Mouse (Mus musculus): ENCODE measurements around the gene 4921517D22Rik. TPM values are rescaled to one million over a fixed set of nuclear protein-coding genes. Genes with fewer than 3 reads are reported as not detected.
"Not testable (repeated sequence)": the region's sequence is repeated elsewhere in the genome, so short reads cannot be mapped to it uniquely, and the experiment has no call there.

Gene 4921517D22Rik
- total RNA-seq (2021) = not detected

DNA sequence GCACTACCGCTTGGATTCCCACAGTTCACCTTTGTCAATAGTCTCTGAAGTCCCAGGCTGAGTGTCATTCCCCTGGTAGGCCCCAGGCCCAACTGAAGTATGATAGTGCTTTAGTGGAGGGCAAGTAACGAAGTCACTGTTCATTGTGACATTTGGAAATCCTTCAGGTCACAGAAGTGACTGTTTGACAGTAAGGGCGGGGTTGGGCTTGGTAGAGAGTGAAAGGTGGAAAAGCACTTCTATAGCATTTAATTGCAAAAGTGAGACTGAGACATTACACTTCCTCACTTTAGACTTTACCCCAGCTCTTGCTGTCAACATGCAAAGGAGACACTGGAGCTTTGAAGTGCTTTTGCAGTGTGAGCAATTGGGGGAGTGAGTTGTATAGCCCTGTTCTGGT is at the start of gene 4921517D22Rik:
Gene 4921517D22Rik (minus strand): TSS at position 101 of the 400 bp plus-strand sequence.
- intact Hi-C loops (cut with DNase I) = no loop called here
- DNase-seq (ENCODE audit: low spot score in 2 of 2) = no peak

GRCm38 (mm10) chr13:59741697-59742096 is 47.8 kb upstream of the 4921517D22Rik start:
- intact Hi-C loops (cut with DNase I) = no loop called here
- no peak for DNase-seq (ENCODE audit: low spot score in 2 of 2)

- intact Hi-C loops (cut with DNase I) = no loop called here
These were observed 47.2 kb upstream of the 4921517D22Rik start for GRCm38 (mm10) chr13:59741096-59741495.

GRCm38 (mm10) chr13:59739397-59739796 is 45.5 kb upstream of the 4921517D22Rik start:
- intact Hi-C loops (cut with DNase I) = no loop called here
- DNase-seq (ENCODE audit: low spot score in 2 of 2) = no peak

More at GRCm38 (mm10) chr13:59741096-59741495, 47.2 kb upstream of the 4921517D22Rik start:
- no peak for DNase-seq (ENCODE audit: low spot score in 2 of 2)

DNA sequence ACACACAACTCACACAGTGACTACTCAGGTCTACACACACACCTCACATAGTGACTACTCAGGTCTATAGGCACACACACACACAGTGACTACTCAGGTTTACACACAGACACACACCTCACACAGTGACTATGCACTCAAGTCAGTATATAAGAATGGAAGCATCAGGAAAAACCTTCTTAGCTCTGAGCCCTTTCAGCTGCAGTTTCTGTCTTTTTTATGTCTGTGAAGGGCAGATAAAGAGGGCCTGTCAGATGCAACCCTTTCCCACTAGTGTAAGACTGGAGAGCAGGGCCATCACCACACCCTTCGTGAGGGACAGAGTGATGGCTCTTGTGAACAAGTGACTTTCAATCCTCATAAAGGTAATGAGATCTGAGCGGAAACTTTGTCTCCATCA is 44.5 kb upstream of the 4921517D22Rik start:
- no peak for DNase-seq (ENCODE audit: low spot score in 2 of 2)
- intact Hi-C loops (cut with DNase I) = no loop called here

DNA sequence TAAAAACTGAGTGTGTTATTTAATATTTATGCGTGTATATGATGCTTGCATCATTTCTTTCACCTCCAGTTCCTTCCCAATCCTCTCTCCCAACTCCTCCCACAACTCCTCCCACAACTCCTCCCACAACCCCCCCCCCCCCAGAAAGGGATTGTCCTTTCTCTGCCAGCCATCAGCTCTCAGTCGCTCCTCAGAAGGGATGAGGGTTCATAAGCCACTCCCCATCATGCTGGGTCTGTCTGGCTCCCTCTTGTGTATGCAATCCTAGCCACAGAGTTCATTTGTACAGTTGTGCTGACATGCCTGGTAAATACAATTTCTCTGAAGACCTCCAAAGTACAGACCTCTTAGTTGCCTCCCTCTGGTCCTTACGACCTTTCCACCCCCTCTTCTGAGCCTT is 41.3 kb upstream of the 4921517D22Rik start:
- intact Hi-C loops (cut with DNase I) = no loop called here
- no peak for DNase-seq (ENCODE audit: low spot score in 2 of 2)

GRCm38 (mm10) chr13:59734347-59734746 is 40.4 kb upstream of the 4921517D22Rik start:
- intact Hi-C loops (cut with DNase I); DNase-seq (ENCODE audit: low spot score in 2 of 2): not testable (repeated sequence)

DNA sequence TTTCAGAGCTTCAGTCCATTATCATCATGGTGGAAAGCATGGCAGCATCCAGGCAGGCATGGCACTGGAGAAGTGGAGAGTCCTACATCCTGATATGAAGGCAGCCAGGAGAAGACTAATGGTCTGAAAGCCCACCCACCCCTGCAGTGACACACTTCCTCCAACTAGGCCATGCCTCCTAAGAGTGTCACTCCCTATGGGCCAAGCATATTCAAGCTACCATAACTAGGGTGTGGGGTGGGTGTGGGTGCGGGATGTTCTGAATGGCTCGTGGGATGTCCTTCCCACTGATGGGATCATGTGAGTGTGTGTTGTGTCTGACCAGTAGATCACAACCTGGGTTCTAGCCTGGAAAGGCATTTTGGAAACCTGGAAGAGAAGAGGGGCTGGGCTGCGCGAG is 40.0 kb upstream of the 4921517D22Rik start:
- intact Hi-C loops (cut with DNase I) = no loop called here
- DNase-seq (ENCODE audit: low spot score in 2 of 2) = no peak

GRCm38 (mm10) chr13:59731652-59732051 is 37.7 kb upstream of the 4921517D22Rik start, which contains the start of gene Spata31d1d:
Spata31d1d (minus strand) TSS chr13:59731752.
- intact Hi-C loops (cut with DNase I) = no loop called here
- DNase-seq (ENCODE audit: low spot score in 2 of 2) = no peak

- peak; percentile 86 to 90 for DNase-seq (ENCODE audit: low spot score in 2 of 2)
- intact Hi-C loops (cut with DNase I) = loop anchor here (5.0 kb wide), 3 partner anchors 51 to 211 kb away; partner anchors contain the start of gene Golm1
These were observed 34.6 kb upstream of the 4921517D22Rik start for GRCm38 (mm10) chr13:59728378-59729093.

- intact Hi-C loops (cut with DNase I) = loop anchor here (5.0 kb wide), 3 partner anchors 49 to 209 kb away; partner anchors contain the start of gene Golm1
- no peak for DNase-seq (ENCODE audit: low spot score in 2 of 2)
These were observed 32.4 kb upstream of the 4921517D22Rik start for GRCm38 (mm10) chr13:59726139-59726867.

- DNase-seq (ENCODE audit: low spot score in 2 of 2); intact Hi-C loops (cut with DNase I): not testable (repeated sequence)
These were observed 28.2 kb upstream of the 4921517D22Rik start for GRCm38 (mm10) chr13:59722089-59722488.

DNA sequence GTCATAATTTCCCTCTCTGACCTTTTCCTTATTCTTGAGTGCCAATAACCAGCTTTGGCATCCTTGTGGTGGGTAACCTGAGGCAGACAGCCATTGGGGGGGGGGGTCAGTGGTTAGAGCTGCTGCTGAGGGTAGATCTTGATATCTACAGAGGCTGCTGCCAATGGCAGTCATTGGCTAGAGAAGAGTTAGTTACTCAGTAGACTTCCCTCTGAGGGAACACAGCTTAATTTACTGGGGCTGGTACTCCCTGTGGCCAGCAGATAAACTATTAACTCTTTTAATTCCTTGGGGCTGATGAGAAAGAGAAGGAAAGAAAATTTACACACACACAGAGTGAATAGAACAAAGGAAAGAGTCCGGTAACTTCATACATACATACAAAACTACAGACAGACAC is 25.6 kb upstream of the 4921517D22Rik start:
- no peak for DNase-seq (ENCODE audit: low spot score in 2 of 2)

GRCm38 (mm10) chr13:59718857-59719440 is 25.0 kb upstream of the 4921517D22Rik start:
- intact Hi-C loops (cut with DNase I) = not testable (repeated sequence)

More for the DNA sequence above, 25.6 kb upstream of the 4921517D22Rik start:
- intact Hi-C loops (cut with DNase I) = no loop called here

DNA sequence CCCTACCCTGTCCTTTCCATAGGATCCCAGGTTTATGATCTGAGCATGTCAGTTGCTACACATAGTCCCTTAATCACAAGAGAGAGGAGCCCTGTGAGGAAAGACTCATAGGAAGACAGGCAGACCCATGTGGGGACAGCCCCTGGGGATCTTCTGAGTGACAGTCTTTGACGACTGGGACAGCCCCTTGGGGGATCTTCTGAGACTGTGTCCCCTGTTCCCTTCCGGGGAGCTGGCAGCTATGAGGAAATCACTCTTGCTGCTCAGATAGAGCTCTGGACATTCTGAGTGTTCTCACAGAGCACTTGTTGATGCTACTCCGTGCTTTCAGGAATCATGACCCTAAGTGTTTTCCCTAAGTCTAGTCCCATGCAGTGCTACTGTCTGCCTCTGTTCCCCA is 19.8 kb upstream of the 4921517D22Rik start:
- DNase-seq (ENCODE audit: low spot score in 2 of 2) = no peak
- intact Hi-C loops (cut with DNase I) = no loop called here

More at GRCm38 (mm10) chr13:59718857-59719440, 25.0 kb upstream of the 4921517D22Rik start:
- DNase-seq (ENCODE audit: low spot score in 2 of 2) = not testable (repeated sequence)

- DNase-seq (ENCODE audit: low spot score in 2 of 2); intact Hi-C loops (cut with DNase I): not testable (repeated sequence)
These were observed 18.1 kb upstream of the 4921517D22Rik start, which contains the start of gene Spata31d1b for GRCm38 (mm10) chr13:59711984-59712383. Spata31d1b (plus strand) TSS chr13:59712284.

DNA sequence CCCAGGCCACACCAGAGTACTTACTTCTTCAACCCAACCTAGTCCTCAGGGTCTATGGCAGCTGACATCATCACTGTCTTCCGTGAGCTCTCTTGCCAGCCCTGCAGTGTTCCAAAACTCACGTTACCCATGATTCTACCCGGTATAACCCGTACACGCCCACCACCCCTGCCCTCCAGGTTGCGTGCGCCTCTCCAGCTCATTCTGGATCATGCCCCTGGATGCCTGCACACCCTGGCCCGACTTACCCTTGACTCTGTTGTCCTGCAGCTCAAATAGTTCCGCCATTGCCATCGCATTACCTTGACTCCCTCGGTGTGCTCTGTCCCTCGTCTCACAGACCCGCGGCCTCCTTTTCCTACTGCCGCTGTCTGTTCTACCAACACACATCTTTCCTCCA is 16.3 kb upstream of the 4921517D22Rik start, which contains the start of gene Spata31d1a:
Gene Spata31d1a (minus strand): TSS at position 101 of the 400 bp plus-strand sequence.
- no peak for DNase-seq (ENCODE audit: low spot score in 2 of 2)
- intact Hi-C loops (cut with DNase I) = no loop called here

- intact Hi-C loops (cut with DNase I) = no loop called here
- DNase-seq (ENCODE audit: low spot score in 2 of 2) = peak in 1 of 2 experiments; percentile 34
These were observed 10.7 kb upstream of the 4921517D22Rik start for GRCm38 (mm10) chr13:59704562-59704961.

DNA sequence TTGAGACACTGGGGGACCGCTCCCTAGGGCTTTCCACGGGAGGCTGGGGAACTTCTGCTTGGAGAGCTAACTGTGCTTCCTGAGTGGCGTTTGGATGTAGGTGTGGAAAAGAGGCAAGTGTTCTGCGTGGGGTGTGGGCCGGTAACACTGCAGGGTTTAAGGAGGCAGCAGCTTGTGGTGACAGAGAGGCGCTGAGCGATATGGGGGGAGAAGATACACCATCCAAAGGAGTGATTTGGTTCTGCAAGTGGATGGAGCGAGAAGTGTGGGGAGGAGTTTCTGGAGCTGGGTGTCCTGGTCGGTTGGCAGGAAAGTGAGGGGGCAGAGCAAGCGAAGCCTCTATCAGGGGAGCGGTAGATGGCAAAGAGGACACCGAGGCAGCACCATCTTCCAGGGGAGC is 9.6 kb upstream of the 4921517D22Rik start:
- peak; percentile 22 to 78 for DNase-seq (ENCODE audit: low spot score in 2 of 2)
- intact Hi-C loops (cut with DNase I) = no loop called here

- DNase-seq (ENCODE audit: low spot score in 2 of 2) = not testable (repeated sequence)
These were observed 6.2 kb upstream of the 4921517D22Rik start for GRCm38 (mm10) chr13:59700137-59700536.

More at GRCm38 (mm10) chr13:59700137-59700536, 6.2 kb upstream of the 4921517D22Rik start:
- intact Hi-C loops (cut with DNase I) = not testable (repeated sequence)

All from left cerebral cortex, postnatal 25 days (tissue).